Mouse (Mus musculus) skeletal muscle tissue, adult 2 months (tissue): ENCODE measurements around the gene Mgat5.

Source experiments
- DNase-seq: peaks from one replicate; pipeline ENCODE4 v3.0.0-alpha.2; 2012; ENCODE audit warnings: low read depth, low spot score

Mgat5 gene

GRCm38 (mm10) chr1:127500219-127500618 is 295.4 kb downstream of the Mgat5 start:
- DNase-seq: peak; percentile 21

- DNase-seq: no peak
Observed at GRCm38 (mm10) chr1:127500701-127501100, 295.9 kb downstream of the Mgat5 start.

- no peak for DNase-seq
Observed at GRCm38 (mm10) chr1:127507042-127507650, 302.3 kb downstream of the Mgat5 start.

- DNase-seq: no peak
Observed at GRCm38 (mm10) chr1:127508067-127508739, 303.4 kb downstream of the Mgat5 start.

GRCm38 (mm10) chr1:127508921-127509320 is 304.1 kb downstream of the Mgat5 start:
- no peak for DNase-seq

GRCm38 (mm10) chr1:127511362-127511761 is 306.5 kb downstream of the Mgat5 start:
- DNase-seq: no peak

- no peak for DNase-seq
Observed at GRCm38 (mm10) chr1:127512709-127513108, 307.9 kb downstream of the Mgat5 start.

- no peak for DNase-seq
Observed at GRCm38 (mm10) chr1:127513140-127513539, 308.3 kb downstream of the Mgat5 start.

GRCm38 (mm10) chr1:127513664-127514063 is 308.8 kb downstream of the Mgat5 start:
- DNase-seq: peak; percentile 11

- DNase-seq: peak; percentile 34
Observed at GRCm38 (mm10) chr1:127514479-127514878, 309.7 kb downstream of the Mgat5 start.

GRCm38 (mm10) chr1:127514888-127515287 is 310.1 kb downstream of the Mgat5 start:
- DNase-seq: no peak

GRCm38 (mm10) chr1:127523364-127523763 is 318.5 kb downstream of the Mgat5 start:
- DNase-seq: no peak

GRCm38 (mm10) chr1:127530849-127531580 is 326.2 kb downstream of the Mgat5 start:
- no peak for DNase-seq

GRCm38 (mm10) chr1:127531723-127532122 is 326.9 kb downstream of the Mgat5 start:
- DNase-seq: no peak

- DNase-seq: no peak
Observed at GRCm38 (mm10) chr1:127536448-127536847, 331.6 kb downstream of the Mgat5 start.

GRCm38 (mm10) chr1:127537204-127538038 is 332.6 kb downstream of the Mgat5 start:
- no peak for DNase-seq
